In genomic region chr5:64597021-64597420, GRCm38 (mm10) we compare ENCODE assay signal across 13 mouse cellular contexts.
"Had no signal": no experiment of that assay in that cellular context is flagged by ENCODE, and none has a peak within 500 bp of the region (broad histone marks: within the 10 kb centered on the region; RNA-seq: fewer than 3 reads in every experiment).

No protein-coding gene starts in this region.

- H3K9me3 ChIP-seq: kidney, embryonic 15.5 days; limb, embryonic 13.5 days; liver, embryonic 15.5 days; neural tube, embryonic 15.5 days had no signal

- H3K27me3 ChIP-seq: kidney, embryonic 15.5 days; limb, embryonic 13.5 days; liver, embryonic 15.5 days; neural tube, embryonic 15.5 days had no signal

- H3K4me3 ChIP-seq: kidney, embryonic 15.5 days; limb, embryonic 13.5 days; liver, embryonic 15.5 days; midbrain, embryonic 10.5 days; neural tube, embryonic 15.5 days had no signal

- DNase-seq: kidney, adult 2 months; kidney, postnatal 14 days; lung, embryonic 14.5 days; lung, postnatal 10 days; lung, postnatal 4 days; thymus, postnatal 4 days had no signal

- ATAC-seq: midbrain, embryonic 16.5 days had no signal

- H3K4me2 ChIP-seq: kidney, embryonic 15.5 days; liver, embryonic 15.5 days; lung, embryonic 14.5 days; neural tube, embryonic 15.5 days had no signal

- H3K27ac ChIP-seq: kidney, embryonic 15.5 days; liver, embryonic 15.5 days; midbrain, embryonic 10.5 days; neural tube, embryonic 15.5 days; stomach, postnatal 0 days had no signal

- H3K9ac ChIP-seq: kidney, embryonic 15.5 days; limb, embryonic 13.5 days; liver, embryonic 15.5 days; lung, embryonic 14.5 days; neural tube, embryonic 15.5 days had no signal

- H3K36me3 ChIP-seq: kidney, embryonic 15.5 days; limb, embryonic 13.5 days; liver, embryonic 15.5 days; midbrain, embryonic 10.5 days; neural tube, embryonic 15.5 days had no signal
